Mouse (Mus musculus): ENCODE measurements around the gene Napa.

- TF ChIP-seq CTCF (IDR thresholded peaks at IDR 0.05; ENCODE audit: control insufficient read depth, insufficient read depth, insufficient read length) (no peak), MAX (IDR thresholded peaks at IDR 0.05) (no peak), MYOD1 (IDR thresholded peaks at IDR 0.05; ENCODE audit: control insufficient read depth, insufficient read length, low read depth) (no peak), USF1 (IDR thresholded peaks at IDR 0.05; ENCODE audit: low read depth) (no peak)
Measured at GRCm38 (mm10) chr7:16053105-16053504, 45.2 kb upstream of the Napa start.

Data from C2C12 (cell line).